ENCODE assay signal across 7 mouse cellular contexts in the genomic region with DNA sequence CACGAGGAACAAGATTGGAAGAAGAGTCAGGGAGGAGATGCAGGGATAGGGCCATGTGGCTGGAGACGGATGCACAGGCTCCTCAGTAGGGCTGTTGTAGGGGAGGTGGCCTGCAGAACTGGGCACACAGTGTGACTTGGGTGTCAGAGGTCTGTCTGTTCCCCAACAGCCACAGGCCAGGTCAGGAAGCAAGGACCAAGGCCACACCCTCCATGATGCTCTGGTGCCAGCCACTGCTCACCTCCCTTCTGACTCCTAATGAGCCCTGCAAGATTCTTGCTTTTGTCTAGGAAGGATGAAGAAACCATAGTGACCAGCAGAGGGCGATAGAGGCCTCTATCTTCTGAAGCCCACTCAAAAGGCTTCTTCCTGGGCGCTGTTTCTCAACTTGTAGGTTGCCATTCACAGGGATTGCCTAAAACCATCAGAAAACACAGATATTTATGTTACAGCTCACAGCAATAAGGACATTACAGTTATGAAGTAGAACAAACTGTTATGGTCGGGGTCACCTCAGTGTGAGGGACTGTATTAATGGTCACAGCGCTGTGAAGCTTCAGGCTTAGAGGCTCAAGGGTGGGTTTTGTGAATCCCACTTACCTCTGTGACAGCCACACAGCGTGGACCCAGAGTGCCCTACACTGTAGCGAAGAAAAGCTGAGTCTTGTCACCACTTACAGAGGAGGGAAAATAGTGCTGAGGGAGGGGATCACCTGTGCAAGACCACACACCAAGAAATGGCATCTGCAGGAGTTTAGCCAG. TPM values are rescaled to one million over a fixed set of nuclear protein-coding genes. Genes with fewer than 3 reads are reported as not detected.
DNase-seq lines count a peak whose midpoint lies in the region; ATAC-seq and TF ChIP-seq lines count a peak whose summit lies in the region.

No protein-coding gene starts in this region.

- peak; percentile 55 for DNase-seq in CD4-positive helper T cell, adult 2 months (ENCODE audit: low read depth, low spot score)
- peak; percentile 54 for DNase-seq in G1E (ENCODE audit: low spot score)
- DNase-seq in cerebellum, postnatal 36 days = peak; percentile 64 to 83
- peak; percentile 26 for DNase-seq in gastrocnemius, postnatal 14 days
- peak; percentile 83 for DNase-seq in kidney, postnatal 10 days
- DNase-seq in lung, postnatal 0 days (ENCODE audit: low spot score) = peak; percentile 82
- DNase-seq in retina, postnatal 1 day = peak; percentile 89

- H3K36me3 ChIP-seq in G1E (replicated peaks) = peaks cover 78% of the 10 kb centered on the region
- H3K36me3 ChIP-seq in lung, postnatal 0 days (ENCODE audit: insufficient read depth, low read length) = peaks cover 22% of the 10 kb centered on the region; the same call in 1 of the 2 replicates

- no peak overlapping the region for H3K9ac ChIP-seq in lung, postnatal 0 days (replicated peaks; ENCODE audit: low read depth)

- no peaks in the 10 kb centered on the region for H3K9me3 ChIP-seq in G1E (replicated peaks)
- H3K9me3 ChIP-seq in lung, postnatal 0 days (ENCODE audit: low read length) = no peaks in the 10 kb centered on the region

- no peak for TF ChIP-seq EP300 in lung, postnatal 0 days (IDR thresholded peaks at IDR 0.05)

- 64% methylated on average over 8 of the region's 8 CpGs for WGBS in lung, postnatal 0 days

- no peak overlapping the region for H3K4me2 ChIP-seq in lung, postnatal 0 days (replicated peaks; ENCODE audit: low read depth, low read length)

- ATAC-seq in G1E (ENCODE audit: extremely low read depth, insufficient number of reproducible peaks, low FRiP score, poor library complexity, severe bottlenecking) = no peak
- peak; percentile 19; the same call in 1 of the 2 replicates for ATAC-seq in lung, postnatal 0 days

- intact Hi-C loops in gastrocnemius, postnatal 14 days (cut with DNase I; ENCODE audit: low total_unique reads) = loop anchor here (5.0 kb wide), 1 partner anchor 146 kb away; no protein-coding TSS in a partner anchor

- no peak overlapping the region for H3K27ac ChIP-seq in lung, postnatal 0 days (ENCODE audit: low read length)

- H3K4me1 ChIP-seq in G1E (ENCODE audit: insufficient read depth, low read depth, low read length) = peaks cover 28% of the 10 kb centered on the region
- no peaks in the 10 kb centered on the region for H3K4me1 ChIP-seq in lung, postnatal 0 days (ENCODE audit: insufficient read depth, low read depth, low read length)

- TF ChIP-seq CTCF in G1E (IDR thresholded peaks at IDR 0.05; ENCODE audit: low read depth, low read length) = peak; percentile 34; the same call in 1 of the 2 replicates
- peak; percentile 80 for TF ChIP-seq CTCF in lung, postnatal 0 days (IDR thresholded peaks at IDR 0.05)

- no peak overlapping the region for H3K4me3 ChIP-seq in G1E (ENCODE audit: low read depth, low read length)
- H3K4me3 ChIP-seq in lung, postnatal 0 days (ENCODE audit: low read depth, low read length) = no peak overlapping the region

- H3K27me3 ChIP-seq in G1E (ENCODE audit: insufficient read depth, low read length) = no peaks in the 10 kb centered on the region
- H3K27me3 ChIP-seq in lung, postnatal 0 days (replicated peaks; ENCODE audit: insufficient read depth, low read length) = no peaks in the 10 kb centered on the region

RNA-seq across cellular contexts. Expression of gene 4933428G20Rik, which starts 23.6 kb away (rescaled TPM):
- total RNA-seq in G1E (2014; fragmentation: Nextera tagmentation) (not detected in 2 replicates), G1E (2017) (not detected in 2 replicates)
- not detected in 2 replicates for polyA plus RNA-seq in G1E (2012)
- not detected for total RNA-seq in gastrocnemius, postnatal 14 days (2021)
- polyA plus RNA-seq in lung, postnatal 0 days (2015; fragmentation: Nextera tagmentation; extraction: Ambion mirVana) = 0.32 and 0.42 TPM in 2 replicates

Comparison
In these comparisons a context has a peak if more than half of its experiments do, and no peak if none do; other contexts are left out.
1. DNase-seq: peak in every context shown above with its lines; median percentile 89 in retina, postnatal 1 day; 83 in kidney, postnatal 10 days; 82 in lung, postnatal 0 days; 74 in cerebellum, postnatal 36 days; 55 in CD4-positive helper T cell, adult 2 months; 54 in G1E; 26 in gastrocnemius, postnatal 14 days.